Mouse (Mus musculus) adrenal gland, postnatal 25 days (tissue): Measurements from ENCODE around the gene Dffa. TPM values are rescaled to one million over a fixed set of nuclear protein-coding genes. Genes with fewer than 3 reads are reported as not detected.
"Not testable (repeated sequence)": the region's sequence is repeated elsewhere in the genome, so short reads cannot be mapped to it uniquely, and the experiment has no call there.

ENCODE experiments used
- DNase-seq: peaks from one replicate; pipeline ENCODE4 v3.0.0; 2021; ENCODE audit warnings: mixed read lengths
- total RNA-seq: library from RNA; stranded (reverse); gene quantifications from 2 replicates; pipeline ENCODE4 v1.2.3, GENCODE M21; 2021

The Dffa gene
- total RNA-seq, 1 experiment from 2014 or later, result 24.3 TPM

DNA sequence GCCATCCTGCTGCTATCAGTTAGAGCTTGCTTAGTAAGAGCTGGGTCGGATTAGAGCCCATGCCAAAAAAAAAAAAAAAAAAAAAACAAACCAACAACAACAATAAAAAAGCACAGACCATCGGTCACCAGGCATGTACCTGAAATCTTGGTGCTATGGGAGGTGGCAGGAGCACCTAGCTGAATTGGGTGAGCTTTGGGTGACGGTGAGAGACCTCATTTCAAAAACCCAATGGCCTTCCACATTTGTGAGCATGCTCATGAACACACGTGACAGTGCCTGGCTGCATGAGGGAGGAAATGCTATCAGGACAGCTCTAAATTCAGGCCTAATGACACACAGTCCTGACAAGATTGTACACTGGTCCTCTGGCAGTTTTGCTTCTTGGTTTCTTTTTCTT is 44.1 kb downstream of the Dffa start:
- no peak for DNase-seq

DNA sequence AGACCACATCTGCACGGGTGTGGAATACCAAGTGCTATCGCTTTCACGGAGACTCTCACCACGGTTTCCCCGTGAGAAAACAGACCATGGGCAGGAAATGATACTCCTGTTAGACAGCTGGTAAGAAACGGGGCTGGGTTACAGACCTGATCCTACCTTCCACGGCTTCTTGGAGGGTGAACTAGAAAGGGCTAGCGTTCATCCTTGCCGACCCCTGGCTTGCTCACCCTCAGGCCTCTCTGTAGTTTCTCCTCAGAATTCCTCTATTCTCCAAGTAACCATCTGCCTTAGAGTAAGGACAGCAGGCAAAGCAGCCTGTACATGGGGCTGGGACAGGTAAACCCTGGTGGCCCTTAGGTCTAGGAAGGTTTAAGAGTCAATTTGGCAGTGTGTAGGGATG is 45.2 kb downstream of the Dffa start:
- no peak for DNase-seq

DNA sequence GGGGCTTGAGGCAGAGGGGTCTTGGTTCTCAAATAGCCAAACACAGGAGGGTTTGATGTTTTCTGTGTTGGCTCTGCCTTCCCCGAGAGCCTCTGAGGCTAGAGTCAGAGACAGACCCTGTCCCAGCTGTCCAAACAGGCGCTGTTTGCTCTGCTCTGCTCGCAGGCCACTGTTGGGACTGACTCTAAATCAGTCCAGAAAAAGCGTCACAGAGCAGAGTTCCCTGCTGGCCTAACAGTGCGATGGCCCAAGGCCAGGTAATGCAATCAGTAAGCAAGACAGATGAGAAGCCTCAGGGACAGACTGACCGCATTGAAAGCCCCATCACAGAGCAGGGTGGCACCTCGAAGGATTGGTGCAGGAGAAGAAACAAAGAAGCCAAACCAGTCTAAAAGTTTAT is 45.7 kb downstream of the Dffa start:
- DNase-seq, result peak; percentile 72

DNA sequence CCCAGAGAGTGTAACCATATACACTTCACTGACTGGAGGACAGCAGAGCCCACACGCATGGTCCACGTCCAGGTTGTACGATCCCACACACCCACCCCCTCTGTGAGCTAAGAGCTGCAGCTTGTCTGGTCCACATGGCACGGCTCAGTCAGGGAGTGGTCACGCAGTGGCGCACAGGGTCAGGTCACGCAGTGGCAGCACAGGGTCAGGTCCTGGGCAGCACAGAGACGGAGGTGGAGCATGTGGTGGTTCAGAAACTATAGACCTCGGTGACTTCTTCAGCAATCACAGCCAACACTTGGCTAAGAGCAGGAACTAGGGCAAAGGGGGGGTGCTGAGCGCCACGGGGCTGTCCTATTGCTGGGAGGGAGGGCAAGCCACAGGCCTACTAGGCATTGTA is 46.3 kb downstream of the Dffa start:
- peak; percentile 35 for DNase-seq

DNA sequence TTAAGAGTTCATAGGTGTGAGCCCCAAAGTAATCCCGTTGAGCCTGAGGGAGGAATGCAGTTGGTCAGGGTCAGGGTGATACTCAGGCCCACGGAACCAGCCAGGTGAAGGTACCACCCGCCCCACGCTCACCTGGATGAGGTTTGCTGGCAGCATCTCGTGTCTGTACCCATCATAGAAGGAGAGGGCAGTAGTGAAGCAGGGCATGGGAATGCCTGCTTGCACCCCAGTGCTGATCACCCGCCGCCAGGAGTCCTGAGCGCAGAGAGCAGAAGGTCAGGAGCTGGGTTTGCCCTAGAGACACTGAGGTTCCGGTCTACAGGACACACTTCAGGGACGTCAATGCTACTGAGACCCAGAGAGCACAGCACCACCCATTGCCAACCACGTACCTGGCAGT is 46.8 kb downstream of the Dffa start:
- no peak for DNase-seq

DNA sequence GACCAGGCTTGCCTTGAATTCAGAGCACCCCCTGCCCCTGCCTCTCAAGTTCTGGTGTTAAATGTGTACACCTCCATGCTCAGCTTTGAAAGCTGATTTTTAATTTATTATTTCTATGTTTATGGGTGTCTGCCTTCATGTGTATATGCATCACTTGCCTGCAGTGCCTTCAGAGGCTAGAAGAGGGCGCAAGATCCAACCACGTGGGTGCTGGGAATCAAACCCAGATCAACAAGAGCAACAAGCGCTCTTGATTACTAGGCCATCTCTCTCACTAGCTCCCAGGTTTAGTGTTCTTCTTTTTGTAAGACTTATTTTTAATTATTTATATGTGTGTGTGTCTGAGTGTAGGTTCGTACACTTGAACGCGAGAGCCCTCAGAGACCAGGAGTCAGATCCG is 50.9 kb downstream of the Dffa start:
- DNase-seq, result no peak

DNA sequence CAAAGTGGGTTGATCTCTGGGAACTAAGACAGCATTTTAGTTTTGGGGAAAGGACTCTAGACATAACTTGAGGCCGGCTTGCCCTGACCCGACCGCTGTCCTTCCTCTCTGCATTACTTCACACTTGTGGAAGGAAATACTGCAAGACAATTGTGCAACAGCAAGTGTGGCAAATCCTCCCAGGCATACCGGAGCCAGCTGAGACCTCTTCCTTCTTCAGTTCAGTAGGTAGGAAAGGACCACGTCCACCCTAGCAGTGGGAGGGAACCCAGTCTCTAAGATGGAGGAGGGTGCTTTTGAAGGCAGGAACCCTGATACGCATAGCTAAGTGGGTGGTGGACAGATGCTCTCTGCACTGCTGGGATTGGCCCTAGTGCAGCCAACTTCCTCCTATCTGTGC is 51.8 kb downstream of the Dffa start:
- DNase-seq, result no peak

DNA sequence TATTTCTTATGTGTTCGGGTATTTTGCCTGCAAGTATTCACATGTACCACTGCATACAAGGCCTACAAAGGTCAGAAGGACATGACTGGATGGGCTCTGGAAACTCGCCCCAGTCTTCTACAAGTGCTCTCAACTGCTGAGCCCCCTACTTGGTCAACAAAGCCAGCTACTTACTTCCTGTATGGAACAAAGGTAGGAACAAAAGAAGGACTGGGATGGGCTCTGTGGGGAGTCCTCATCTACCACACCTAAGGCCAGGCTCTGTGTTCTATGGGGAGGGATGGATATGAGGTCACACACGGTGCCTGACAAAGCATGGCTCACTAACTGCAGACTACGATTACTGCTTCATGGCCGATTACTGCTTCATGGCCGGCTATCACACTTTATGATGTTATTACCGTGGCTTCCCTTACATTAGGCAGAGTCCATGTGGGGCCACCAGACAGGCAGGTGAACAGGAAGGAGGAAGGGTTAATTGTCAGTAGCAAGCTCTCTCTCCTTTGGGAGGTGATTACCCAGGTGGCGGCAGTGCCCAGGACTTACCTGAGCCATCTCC is 53.5 kb downstream of the Dffa start:
- no peak for DNase-seq

DNA sequence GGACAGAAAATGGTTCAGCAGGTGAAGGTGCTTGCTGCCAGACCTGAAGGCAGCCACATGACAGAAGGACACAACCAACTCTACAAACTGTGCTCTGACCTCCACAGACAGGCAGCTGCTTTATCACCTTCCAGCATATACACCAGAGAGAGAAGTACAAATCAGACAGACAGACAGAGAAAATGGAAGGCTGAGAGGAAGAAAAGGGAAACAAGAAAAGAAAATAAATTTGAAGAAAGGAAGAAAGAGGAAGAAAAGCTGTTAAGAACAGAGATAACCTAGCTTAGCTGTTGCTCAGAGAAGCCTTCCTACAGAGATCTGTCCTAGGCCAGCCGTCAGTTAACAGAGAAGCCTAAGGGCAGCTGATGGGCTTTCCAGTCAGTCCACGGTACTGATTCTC is 55.3 kb downstream of the Dffa start:
- DNase-seq, result no peak

DNA sequence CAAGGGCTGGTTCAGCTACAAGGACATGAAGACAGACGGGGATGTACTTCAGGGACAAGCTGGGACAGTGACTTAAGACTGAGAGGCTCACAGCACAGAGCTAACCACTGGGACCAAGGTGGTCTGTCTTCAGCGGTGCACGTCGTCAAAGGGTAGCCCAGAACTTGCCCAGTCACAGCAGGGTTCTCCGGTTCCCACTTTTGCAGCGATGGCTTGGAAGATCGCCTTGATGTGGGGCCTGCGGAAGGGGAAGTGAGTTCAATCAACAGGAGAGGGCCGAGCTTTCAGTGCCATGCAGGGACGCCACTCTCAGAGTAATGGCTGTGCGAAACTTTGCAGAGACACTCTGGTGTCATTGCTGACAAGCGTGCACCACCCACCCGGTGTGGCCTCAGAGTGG is 55.9 kb downstream of the Dffa start:
- DNase-seq, result no peak

DNA sequence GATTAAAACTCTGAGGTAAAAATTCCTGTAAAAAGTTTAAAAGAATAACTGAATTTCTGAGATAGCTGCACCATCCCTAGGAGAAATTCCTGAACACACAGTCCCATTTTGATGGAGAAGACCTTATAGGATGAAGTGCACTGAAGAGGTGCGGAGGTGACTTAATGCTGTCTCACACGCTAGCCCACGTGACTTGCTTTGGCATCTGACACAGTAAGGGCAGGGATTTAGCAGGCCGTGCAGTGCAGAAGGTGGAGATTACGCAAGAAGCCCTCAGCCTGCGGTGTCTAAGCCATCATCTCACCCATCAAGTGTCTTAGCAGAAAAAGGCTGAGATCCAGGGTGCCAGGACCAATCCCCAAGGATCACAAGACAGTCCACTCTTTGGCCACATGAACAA is 57.2 kb downstream of the Dffa start:
- DNase-seq, result peak; percentile 53

DNA sequence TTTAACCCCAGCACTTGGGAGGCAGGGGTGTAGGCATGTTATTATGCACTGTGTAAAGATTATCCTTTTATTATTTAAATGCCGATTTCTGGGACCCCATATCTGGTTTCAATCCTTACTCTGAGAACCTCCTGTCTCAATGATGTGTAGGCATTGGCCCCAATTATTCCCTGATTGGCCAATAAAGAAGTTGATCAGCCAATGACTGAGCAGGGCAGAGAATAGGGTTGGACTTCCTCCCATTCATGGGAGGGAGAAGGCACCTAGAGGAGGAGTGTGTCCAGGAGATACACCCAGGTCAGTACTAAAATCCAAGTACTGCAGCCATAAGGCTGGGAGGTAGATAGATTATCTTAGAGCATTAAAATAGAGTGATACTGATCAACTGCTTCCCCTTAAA is 59.2 kb downstream of the Dffa start:
- DNase-seq, result no peak

DNA sequence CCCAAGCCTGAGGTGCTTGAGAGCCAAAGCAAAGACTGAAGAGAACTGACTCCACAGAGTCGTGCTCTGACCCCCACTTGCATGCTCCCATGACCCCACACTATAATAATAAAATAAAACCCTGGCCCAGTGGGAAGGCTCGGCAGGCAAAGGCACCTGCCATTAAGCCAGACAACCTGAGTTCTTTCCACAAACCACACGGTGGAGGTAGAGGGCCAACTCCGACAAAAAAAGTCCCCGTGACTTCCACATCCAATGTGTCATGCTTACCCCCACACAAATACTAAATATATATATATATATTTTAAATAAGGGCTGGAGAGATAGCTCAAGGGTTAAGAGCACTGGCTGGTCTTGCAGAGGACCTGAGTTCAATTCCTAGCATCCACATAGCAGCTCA is 60.2 kb downstream of the Dffa start:
- DNase-seq, result no peak

DNA sequence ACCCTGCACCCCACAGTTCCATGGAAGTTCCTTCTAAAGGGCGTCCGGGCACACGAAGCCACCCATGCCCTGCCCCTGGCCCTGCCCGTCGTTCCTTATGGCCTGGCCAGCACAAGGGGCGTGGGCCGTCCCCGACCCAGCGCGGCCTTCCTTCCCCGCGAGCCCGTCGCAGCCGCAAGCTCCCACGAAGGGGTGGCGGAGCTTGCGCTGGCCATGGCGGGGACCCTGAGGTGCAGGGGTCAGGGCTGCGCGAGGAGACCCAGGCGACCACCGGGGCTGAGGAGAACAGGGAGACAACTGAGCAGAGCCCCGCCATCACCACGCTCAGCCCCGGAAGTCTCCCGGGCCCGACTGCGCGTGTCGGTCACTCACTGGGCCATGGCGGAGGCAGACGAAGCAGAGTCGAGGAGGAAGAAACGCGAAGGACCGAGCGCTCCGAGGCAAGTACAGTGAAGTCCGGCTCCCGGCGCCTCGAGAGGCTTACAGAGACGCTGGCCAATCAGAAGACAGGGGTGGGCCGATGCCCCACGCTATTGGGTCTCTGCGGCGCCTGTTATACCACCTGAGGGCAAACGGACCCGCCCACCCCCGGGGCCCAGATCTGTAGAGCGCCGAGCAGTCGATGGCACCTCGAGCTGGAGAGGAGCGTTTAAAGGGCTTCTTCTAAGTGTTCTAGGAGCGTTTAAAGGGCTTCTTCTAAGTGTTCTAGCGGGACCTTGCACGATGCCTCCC is 62.4 kb downstream of the Dffa start, which contains the start of gene Pgd:
Gene Pgd, minus strand, starts transcription at position 557 of the 732 bp plus-strand sequence.
- peak; percentile 96 for DNase-seq

DNA sequence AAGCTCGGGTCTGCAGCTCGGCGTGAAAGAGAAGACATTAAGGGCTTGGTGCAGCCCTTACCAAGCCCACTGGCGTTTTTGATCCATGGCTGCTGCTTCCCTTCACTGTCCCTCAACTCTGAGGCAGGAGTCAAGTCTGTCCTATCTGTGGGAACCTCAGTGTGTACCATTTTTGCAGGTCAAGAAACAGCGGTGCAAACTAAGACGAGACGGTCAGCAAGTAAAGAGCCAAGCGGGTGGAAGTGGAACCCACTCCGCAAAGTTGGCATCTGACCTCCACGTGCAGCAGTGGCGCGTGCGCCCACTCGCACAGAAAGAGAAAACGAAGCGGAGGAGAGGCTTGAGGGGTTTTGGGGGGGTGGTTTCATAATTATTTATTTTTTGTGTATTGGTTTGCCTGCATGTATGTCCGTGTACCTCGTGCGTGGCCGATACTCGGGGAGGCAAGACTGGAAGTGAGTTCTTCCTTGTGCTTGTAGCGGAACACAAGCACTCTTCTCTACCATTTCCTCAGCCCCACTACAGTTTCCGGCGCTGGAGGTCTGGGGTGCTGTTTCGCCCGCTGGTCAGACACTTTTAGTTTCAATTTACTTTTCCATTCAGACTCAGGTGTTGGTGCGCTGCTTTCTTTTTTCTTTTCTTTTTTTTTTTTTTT is 63.1 kb downstream of the Dffa start:
- peak; percentile 38 for DNase-seq

DNA sequence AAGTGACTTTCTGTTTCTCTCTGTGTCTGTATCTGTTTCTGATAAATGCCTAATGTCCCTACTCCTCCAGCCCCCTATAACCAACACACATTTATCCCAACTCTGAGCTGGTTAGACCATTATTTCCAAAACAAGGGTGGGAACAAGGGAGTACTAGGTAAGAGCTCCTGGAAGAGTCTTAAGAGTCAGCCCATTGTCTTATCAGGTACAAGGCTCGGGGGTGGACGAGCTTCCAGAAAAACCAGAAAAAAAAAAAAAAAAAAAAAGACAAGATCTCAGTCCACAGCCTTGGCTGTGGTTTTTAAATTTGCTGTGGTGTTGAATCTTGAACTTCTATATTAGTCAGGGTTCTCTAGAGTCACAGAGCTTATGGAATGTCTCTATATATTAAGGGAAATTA is 64.1 kb downstream of the Dffa start:
- DNase-seq, result no peak

DNA sequence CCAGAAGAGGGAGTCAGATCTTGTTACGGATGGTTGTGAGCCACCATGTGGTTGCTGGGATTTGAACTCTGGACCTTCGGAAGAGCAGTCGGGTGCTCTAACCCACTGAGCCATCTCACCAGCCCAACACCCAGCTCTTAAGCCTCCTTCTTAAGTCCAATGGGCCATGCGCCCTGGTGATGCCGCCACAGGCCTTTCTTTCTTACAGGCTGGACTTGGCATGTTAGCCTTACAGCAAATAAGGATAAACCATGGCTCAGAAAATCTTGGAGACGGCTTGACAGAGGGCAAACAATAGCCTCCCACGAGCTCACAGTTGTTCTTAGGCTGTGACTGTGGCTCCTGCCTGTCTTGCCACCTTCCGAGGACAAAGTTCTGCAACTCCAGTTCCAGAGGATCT is 66.0 kb downstream of the Dffa start:
- DNase-seq, result not testable (repeated sequence)

Other genes with a start within 250 kb of the Dffa start
- 73.6 and 74.6 TPM in 2 replicates for gene Pex14, start 4.3 kb upstream of the Dffa start, total RNA-seq
- gene Cort, start 22.6 kb downstream of the Dffa start, total RNA-seq, result 1.5 and 3.0 TPM in 2 replicates
- 13.6 and 17.7 TPM in 2 replicates for gene Cenps, start 33.5 kb downstream of the Dffa start, total RNA-seq
- gene Pgd, start 62.6 kb downstream of the Dffa start, total RNA-seq, result 303 and 313 TPM in 2 replicates
- 182 and 199 TPM in 2 replicates for gene Kif1b, start 203.5 kb downstream of the Dffa start, total RNA-seq